Mouse (Mus musculus) brain, embryonic 18.5 days (tissue): ENCODE measurements around the gene Hyal1.

Experiments used
- DNase-seq: peaks from one replicate; pipeline ENCODE4 v3.0.0-alpha.2; 2012; ENCODE audit warnings: low read depth, low spot score

The Hyal1 gene

GRCm38 (mm10) chr9:107594281-107595062 is 17.7 kb downstream of the Hyal1 start:
- no peak for DNase-seq

DNA sequence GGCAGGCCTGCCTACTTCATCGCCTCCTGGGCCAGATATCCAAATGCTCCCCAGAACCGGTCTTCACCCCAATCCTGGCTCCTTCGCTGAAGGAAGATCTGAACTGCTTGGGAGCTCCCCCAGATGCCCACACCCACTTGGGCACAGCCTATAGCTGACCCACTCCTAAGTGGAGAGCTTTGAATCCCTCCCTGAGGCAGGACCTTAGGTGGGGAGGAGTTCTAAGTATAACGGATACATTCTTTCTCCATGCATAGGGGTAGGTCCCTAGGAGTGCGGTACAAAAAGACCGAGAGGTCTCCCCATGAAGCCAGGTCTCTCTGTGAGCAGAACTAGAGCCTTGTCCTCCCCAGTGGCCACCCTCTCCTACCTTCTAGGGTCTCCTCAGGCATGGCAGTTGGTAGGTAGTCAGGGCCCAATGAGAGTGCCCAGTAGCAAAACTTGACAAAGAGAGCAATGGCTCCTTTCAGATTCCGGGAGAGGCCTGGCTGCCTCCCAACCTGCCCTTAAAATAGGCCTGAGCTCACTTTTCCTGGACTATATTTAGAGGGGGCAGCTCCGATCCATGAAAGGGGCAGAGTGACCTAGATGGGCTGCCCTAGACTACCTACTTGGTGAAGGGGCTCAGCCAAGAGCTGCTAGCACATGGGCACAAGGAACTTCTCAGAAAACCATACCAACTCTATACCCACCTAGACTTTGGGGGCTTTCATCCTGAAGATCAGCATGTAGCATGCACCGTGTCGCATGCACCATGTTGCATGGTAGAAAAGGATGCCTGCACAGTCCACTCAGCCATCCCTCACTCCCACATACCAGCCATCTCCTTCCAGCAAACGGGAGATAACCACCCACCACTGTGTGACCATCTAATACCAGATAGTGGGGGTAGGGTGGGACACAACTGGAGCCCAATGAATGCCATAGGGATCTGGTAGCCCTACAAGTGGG is 20.2 kb downstream of the Hyal1 start:
- no peak for DNase-seq

DNA sequence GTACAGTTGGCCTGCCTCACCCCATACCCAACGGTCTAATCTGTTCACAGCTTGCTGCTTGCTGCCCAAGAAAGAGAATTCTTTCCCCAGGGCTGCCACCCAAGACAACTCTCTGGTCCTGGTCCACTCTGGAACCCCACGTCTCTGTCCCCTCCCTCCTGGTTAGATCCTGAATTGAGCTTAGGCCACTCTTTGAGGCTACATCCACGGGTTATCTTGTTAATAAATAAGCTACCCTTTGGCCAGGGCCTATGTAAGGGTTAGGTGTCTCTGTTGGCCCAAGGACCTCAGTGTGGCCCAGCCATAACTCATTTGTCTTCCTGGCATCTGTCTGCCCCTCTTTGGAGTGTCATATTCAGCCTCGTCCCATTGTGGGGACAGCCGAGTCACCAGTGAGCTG is 21.7 kb downstream of the Hyal1 start:
- no peak for DNase-seq

DNA sequence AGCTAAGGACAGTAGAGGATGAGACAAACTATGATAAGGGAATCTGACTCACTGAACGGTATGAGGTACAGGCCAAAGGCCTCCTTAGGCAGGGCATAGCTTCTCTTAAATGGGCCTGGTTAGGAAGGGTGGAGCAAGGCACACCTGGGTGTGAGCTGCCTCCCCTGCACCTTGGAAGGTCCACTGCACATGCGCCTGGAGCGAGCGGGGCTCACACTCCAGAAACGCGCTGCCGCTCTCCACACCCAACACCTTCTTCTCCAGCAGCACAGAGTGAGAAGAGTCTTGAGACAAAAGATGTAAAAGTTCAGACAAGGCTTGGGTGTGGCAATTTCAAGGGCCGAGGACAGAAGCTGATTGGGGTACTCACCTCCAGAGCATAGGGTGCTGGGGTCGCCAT is 22.7 kb downstream of the Hyal1 start:
- DNase-seq = no peak

GRCm38 (mm10) chr9:107599842-107600241 is 23.1 kb downstream of the Hyal1 start:
- no peak for DNase-seq

- DNase-seq = no peak
These were observed 24.0 kb downstream of the Hyal1 start for GRCm38 (mm10) chr9:107600745-107601144.

DNA sequence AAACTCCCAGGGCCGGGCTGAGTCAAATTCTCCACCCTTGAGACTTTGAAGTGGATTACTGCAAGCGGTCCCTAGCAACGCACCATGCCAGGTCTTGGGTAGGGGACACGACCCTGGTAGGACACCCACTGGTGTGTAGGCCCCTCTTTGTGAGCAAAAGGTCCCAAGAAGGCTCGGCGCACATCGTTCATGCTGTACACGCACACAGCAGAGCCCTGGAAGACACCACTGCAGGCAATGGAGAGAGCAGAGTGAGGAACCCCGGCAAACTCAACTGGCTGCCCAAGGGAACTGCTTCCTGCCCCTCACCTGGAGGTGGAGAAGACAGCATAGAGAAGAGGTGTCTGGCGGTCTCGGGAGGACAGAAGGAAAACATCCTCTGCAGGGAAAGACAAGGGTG is 24.5 kb downstream of the Hyal1 start:
- DNase-seq = no peak

DNA sequence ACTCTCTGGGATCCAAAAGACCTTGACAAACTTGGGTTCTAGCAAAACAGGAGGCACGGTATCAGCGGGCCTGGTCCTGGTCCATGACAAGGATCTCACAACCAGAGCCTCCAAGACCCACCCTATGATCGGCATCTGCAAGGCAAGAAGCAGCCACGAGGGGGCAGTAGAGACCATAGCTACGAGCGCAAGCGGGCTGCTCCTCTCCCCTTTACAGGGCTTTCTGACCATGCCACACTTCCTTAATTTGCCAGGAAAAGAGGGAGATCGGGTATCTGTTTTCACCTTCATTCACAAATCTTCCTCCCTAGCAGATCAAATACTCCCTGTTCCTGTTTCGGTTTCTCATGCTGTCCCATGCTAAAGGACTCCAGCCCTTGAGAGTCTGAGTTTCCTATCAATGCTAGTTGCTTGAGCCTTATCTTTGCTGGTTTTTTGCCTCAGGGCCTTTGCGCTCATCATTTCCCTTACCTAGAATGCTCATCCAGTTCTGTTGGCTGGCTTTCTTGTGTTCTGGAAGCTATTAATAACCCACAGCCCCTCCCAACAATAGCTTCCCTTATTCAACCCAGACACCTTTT is 25.4 kb downstream of the Hyal1 start:
- no peak for DNase-seq

GRCm38 (mm10) chr9:107603251-107603650 is 26.5 kb downstream of the Hyal1 start:
- DNase-seq = no peak

GRCm38 (mm10) chr9:107605041-107605661 is 28.4 kb downstream of the Hyal1 start:
- DNase-seq = no peak

GRCm38 (mm10) chr9:107606591-107606990 is 29.9 kb downstream of the Hyal1 start:
- no peak for DNase-seq

GRCm38 (mm10) chr9:107607036-107607435 is 30.3 kb downstream of the Hyal1 start:
- DNase-seq = no peak

DNA sequence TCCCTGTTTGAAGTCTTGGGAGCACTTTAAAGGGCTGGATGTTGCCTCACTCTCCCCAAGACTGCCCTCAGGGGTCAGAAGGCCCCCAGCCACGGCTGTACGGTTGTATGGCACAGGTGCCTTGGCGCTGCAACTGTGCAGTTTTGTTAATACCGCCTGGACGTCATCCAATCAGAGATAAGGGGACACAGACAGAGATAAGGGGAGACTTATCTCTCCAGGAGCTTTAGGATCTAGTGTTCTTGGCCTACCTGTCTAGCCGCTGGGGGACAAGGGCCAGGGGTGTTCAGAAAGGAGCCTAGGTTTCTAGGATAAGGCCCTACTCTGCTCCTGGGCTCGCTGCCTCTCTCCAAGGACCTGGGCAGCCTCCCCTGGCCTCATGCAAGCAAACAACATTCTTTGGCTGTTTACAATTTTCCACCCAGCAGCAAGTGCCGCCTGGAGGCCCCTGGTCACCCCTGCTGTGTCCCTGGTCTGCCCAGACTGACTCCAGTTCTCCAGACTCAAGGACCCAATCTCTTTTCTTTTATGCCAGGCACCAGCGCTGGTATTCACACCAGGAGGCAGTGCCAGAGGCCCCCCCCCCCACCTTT is 31.0 kb downstream of the Hyal1 start:
- no peak for DNase-seq

DNA sequence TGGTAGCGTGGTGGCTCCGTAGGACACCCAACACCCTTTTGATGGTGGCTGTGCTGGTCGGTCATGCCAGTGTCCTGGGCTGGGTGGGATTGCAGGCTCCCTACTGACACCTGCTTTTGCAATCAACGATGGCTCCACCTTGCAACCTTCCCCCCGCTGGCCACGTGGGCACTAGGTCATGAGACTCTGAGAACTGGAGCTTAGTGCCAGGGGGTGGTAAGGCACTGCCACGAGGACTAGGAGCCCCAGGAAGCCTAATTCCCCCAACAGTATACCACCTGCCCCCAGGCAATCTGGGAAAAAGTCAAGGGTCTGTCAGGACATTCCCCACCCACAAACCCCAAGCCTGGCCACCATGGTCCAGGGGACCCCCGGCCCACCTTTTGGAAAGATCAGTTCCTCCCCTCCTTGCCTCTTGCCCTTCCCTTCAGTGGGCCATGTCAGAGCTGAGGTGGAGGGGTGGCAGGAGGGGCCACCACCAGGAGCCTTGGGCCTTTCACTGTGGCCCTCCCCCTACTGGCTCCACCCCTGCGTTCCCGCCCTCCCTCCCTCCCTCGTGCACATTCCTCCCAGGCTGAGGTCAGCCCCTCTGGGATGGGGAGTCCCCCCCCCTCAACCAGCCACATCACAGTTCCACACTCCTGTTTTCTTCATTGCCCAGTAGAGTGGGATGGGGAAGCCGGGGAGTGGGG is 32.2 kb downstream of the Hyal1 start, which contains the start of gene Sema3b:
Gene Sema3b, minus strand, starts transcription at position 489 of the 692 bp plus-strand sequence.
- no peak for DNase-seq

DNA sequence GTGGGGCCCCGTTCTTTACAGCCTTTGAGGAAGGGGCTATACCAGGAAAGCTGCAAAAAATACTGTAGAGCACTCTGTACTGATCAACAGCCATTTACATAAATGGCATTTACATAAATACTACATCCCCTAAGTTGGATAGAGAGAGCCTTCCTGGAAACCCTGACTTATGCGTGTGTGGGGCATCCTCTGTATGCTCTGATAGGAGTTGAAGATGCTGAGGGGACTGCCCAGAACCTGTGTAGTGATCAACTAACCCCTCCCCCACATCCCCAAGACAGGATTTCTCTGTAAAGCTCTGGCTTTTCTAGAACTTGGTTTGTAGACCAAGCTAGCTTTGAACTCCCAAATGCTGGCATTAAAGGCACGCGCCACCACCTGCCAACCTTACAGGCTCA is 32.7 kb downstream of the Hyal1 start:
- DNase-seq = no peak

- no peak for DNase-seq
These were observed 34.9 kb downstream of the Hyal1 start for GRCm38 (mm10) chr9:107611456-107612190.

- peak; percentile 88 for DNase-seq
These were observed 35.6 kb downstream of the Hyal1 start for GRCm38 (mm10) chr9:107612191-107612944.

DNA sequence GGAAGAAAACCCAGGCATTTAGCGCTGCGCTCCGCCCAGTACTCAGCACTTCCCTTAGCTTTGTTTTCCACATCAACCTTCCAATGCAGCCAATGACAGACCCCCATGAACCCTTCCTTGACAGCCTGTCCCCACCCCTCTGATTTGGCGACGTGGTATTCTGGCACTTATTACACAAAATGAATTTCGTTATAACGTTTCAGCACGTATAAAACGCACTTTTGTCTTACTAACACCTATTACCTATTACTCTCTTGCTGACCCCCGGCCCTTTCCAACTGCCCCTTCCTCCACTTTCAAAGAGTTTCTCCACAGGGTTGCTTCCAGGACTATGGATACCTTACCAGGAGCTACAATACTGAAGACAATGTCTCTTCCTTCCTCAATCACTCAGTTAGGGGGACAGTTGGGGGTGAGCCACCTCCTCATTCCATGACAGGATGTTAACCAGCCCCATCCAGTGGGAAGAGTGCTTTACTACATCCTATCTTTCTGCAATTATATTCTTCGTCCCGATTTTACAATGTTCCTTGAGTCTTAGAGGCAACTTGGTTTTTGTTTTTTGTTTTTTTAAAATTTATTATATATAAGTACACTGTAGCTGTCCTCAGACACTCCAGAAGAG is 36.3 kb downstream of the Hyal1 start:
- no peak for DNase-seq

GRCm38 (mm10) chr9:107615035-107615434 is 38.3 kb downstream of the Hyal1 start:
- no peak for DNase-seq
